Mouse (Mus musculus) gastrocnemius, postnatal 36 days (tissue): Measurements from ENCODE around the gene Gm10031. TPM values are rescaled to one million over a fixed set of nuclear protein-coding genes. Genes with fewer than 3 reads are reported as not detected.

ENCODE experiments used
- DNase-seq, 2 experiments: peaks; one replicate each; pipeline ENCODE4 v3.0.0; 2022
- intact Hi-C: fragments of 180-260 bp; cut with DNase I; formaldehyde crosslinking; loops from one replicate; pipeline ENCODE4 v1.15.1; 2025
- total RNA-seq, 2 experiments: library from RNA; stranded (reverse); gene quantifications; 2 replicates each; pipeline ENCODE4 v1.2.3; 2021

The Gm10031 gene
- total RNA-seq, 2 experiments from 2014 or later, result 36.7 to 40.4 TPM

DNA sequence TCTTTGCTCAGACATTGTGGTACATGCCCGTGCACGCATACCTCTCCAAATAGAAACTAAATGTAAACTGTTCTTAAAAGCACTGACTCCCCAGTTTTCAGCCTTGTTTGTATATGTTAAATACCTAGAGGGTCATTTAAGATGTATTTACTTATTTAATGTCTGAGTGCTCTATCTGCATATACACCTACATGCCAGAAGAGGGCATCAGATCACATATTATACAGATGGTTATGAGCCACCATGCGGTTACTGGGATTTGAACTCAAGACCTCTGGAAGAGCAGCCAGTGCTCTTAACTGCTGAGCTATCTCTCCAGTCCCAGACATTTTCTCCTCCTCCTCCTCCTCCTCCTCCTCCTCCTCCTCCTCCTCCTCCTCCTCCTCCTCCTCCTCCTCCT is 14.6 kb downstream of the Gm10031 start:
- intact Hi-C loops, result no loop called here
- DNase-seq, result no peak

DNA sequence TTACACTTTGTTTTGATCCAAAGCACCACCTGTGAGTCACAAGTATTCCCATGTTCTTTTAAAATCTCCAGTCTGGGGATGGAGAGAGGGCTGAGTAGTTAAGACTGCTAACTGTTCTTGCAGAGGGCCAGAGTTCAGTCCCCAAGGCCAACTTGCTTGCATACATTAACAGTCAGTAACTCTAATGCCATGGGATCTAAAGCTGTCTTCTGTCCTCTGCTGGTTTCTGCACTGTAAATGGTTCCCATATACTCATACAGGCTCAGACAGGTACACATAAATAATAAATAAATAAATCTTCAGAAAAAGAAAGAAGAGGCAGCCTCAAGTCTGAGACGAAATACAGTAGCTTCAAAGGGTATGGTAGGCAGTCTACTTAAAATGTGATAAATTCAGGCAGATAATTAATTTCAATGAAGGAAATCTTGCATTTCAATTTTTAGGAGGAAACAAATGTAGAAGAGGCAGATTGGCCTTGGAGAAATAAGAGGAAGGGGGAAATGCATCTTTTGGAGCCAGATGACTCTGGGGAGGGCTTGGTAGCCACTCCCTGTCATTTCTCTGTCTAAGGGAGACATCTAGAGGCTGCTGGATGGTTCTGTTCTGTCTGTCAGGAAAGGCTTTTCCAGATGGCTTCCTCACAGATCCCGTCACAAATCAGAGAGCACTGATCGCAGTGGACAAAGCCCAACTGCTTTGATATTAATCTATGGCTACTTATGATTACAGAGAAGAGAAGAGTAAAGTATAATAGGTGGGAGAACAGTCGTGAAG is 16.2 kb downstream of the Gm10031 start:
- intact Hi-C loops, result loop anchor here (5.0 kb wide), 2 partner anchors 92 to 278 kb away; no protein-coding TSS in a partner anchor
- DNase-seq, result no peak

DNA sequence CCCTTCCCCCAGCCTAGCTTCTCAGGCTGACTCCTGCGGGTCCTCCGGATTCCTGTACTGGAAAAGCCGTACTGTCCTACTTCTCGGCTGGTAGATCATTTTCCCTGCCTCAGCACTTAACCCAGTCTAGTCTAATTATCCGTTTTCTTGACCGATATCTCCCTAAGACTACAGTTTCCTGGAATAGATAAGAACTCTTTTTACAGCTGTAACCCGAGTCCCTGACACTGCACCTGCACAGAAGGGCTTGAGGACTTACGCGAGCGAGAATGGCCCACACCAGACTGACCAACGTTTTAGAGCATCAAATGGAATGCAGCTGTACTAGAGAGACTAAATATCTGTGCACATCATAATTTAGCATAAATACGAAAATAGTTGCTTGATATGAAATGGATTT is 20.2 kb downstream of the Gm10031 start:
- no peak for DNase-seq
- intact Hi-C loops, result loop anchor here (2.0 to 5.0 kb wide), 3 partner anchors 88 to 282 kb away; no protein-coding TSS in a partner anchor

DNA sequence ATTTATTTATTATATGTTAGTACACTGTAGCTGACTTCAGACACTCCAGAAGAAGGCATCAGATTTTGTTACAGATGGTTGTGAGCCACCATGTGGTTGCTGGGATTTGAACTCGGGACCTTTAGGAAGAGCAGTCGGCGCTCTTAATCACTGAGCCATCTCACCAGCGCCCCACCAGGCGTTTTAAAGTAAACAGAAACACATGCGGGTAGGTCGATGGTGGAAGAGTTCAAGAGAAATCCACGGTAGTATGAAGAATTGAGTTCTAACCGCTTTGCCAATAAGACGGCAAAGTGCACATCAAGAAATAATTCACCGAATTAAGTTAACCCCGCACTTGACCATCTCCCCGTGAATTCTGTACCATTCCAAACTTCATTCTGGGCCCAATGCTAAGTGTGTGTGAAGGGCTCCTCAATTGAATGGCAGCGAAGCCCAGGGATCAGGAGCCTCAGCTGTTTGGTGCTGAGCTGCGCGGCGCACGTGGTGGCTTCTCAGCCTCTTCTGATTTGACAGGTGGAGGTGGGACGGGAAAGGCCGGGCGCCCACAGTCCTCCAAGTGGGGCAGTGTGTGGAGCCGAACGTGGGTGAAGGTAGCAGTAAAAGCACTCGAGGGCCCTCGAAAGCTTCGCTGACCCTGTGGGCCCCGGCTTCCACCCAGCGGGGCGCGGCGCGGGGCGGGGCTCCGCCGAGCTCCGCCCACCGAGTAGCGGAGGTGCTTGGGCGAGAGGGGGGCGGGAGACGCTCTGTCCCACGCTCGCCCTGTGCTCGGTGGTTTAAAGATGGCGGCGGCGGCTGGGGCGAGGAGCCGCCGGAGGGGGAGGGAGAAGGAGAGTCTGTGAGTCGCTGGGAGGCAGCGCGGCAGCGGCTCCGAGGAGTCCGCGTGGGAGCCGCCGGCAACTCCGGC is 34.5 kb downstream of the Gm10031 start, which contains the start of gene Abl2:
Gene Abl2 (plus strand): TSS at position 763 of the 907 bp plus-strand sequence.
- intact Hi-C loops, result no loop called here
- peak; percentile 74 to 80 for DNase-seq

DNA sequence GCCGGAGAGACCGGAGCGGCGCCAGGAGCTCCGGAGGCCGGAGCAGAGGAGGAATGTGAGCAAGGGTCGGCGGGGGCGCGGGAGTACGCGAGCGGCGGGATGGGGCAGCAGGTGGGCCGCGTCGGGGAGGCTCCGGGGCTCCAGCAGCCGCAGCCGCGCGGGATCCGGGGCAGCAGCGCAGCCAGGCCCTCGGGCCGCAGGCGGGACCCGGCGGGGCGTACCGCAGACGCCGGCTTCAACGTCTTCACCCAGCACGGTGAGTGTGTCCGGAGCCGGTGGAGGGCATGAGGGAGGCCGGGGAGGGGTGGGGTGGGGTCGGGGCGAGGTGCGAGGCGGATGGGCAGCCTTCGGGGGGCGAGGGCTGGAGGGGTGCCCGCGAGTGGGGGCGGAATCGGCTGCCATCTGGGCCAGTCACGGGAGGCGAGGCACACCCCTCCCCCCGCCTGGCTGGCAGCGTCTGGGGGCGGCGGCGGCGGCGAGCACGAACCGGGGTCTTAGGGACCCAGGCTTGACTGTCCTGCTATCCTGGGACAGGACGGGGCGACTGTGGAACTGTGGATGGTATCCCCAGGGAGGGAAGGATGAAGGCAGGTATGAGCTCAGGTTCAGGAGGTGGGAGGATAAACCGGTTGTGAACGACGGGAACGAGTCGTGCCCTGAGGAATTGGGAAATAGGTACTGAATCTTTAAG is 35.3 kb downstream of the Gm10031 start:
- intact Hi-C loops, result no loop called here
- DNase-seq, result peak; percentile 14 to 20

DNA sequence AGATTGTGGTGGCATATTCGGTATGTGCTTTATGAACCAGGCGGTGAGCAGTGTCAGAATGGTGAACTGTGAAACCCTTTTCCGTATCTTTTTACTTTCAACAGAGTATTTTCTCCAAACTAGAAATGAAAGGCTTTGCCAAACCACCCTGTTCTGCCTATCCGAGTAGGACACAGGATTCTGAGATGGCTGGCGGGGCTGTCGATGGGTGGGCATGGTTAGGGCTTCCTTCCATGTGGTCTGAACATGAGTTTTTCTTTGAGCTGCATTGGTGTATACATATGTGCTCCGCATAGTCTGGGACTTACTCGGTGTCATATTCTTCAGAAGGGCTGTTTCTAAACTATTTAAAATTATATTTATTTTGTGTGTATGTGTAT is 35.8 kb downstream of the Gm10031 start:
- DNase-seq, result no peak
- intact Hi-C loops, result no loop called here

DNA sequence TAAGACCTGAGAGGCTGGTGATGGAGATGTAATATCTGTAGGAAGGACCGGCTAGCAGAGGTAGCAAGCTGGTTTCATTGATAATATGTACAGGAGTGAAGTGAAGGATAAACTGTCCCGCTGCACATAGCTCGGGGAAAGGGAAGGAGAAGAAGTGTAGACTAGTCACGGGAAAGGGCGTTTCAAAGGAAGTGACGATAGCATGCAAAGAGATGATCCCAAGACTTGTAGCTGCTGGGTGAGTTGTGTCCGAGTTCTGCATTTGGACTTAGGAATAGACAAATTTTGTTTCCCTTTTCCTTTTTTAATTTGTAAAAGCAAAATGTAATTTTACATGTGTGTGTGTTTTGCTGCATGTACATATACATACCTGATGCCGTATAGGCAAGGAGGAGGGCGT is 36.7 kb downstream of the Gm10031 start:
- intact Hi-C loops, result no loop called here
- no peak for DNase-seq

DNA sequence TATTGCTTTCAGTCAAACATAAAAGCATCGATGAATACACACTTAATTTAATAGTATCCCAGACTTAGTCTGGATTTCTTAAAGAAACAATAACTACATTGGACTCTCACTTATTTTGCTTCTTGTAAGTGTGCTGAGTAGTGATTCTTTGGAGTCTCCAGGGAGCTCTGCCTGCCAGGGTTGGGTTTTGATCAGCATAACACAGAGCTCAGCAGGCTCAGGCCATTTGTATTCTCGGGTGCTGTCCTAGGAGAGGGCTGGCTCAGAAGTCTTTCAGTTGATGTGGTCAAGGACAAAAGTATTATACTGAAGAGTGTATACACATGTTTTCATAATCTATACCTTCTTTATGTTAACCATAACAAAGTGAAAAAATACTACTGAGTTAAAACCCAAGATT is 41.5 kb downstream of the Gm10031 start:
- DNase-seq, result no peak
- intact Hi-C loops, result no loop called here

DNA sequence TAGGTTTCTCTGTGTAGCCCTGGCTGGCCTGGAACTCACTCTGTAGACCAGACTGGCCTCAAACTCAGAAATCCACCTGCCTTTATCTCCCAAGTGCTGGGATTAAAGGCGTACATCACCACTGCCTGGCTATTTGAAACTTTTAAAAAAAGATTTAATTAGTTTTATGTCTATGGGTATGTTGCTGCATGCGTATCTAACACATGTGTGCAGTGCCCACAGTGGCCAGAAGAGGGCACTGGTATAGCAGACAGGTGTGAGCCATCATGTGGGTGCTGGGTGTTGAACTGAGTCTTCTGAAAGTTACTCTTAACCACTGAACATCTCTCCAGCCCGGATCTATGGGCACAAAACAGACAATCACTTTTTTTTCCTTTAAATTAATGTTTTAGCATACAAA is 42.3 kb downstream of the Gm10031 start:
- intact Hi-C loops, result no loop called here
- no peak for DNase-seq

DNA sequence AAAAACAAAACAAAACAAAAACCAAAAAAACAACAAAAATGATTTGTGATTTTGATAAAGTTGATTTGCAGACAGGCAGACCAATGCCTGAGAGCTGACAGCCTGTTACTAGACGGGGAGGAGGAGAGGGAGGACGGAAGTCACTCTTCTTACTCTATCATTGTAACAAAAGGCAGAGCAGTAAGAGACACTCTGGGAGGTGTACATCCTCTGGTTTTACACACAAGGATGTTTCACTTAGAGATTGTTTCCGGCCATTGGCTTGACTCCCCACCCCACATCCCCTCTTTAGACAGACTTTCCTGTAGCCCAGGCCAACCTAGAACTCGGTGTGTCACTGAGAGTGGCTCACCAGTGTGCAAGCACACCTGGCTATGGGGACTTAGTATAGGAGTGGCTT is 45.8 kb downstream of the Gm10031 start:
- intact Hi-C loops, result no loop called here

DNA sequence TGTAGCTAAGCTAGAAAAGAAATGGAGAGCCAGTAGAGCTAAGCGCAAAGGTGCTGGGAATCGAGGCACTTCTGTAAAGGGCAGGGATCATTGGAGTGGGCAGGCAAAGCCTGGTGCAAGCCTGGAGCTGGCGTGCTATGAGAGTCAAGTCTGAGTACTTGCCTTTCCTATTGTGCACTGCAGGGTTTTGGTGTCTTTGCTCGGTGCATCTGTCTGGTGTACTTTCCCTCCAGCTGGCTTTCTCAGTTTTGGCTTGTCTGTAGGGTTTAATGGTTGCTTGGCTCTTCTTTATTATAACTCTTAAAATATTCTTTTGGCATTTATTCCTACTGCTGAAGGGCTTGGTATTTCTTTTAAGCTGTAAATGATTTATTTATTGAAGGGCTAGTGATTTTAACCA is 49.1 kb downstream of the Gm10031 start:
- intact Hi-C loops, result no loop called here
- no peak for DNase-seq

More for the DNA sequence above, 45.8 kb downstream of the Gm10031 start:
- DNase-seq, result no peak

Other genes with a start within 250 kb of the Gm10031 start
- under 1 TPM in 1 of 2 experiments, not detected in 1; 0.10 TPM for gene Tdrd5, start 220.3 kb upstream of the Gm10031 start, total RNA-seq
- gene Nphs2, start 213.3 kb upstream of the Gm10031 start, total RNA-seq, result not detected
- 100 to 1,000 TPM; 315 to 385 TPM for gene Gm2000, start 158.0 kb upstream of the Gm10031 start, total RNA-seq
- gene Axdnd1, start 102.9 kb upstream of the Gm10031 start, total RNA-seq, result under 1 TPM in 1 of 2 experiments, not detected in 1; 0.28 TPM
- 1 to 10 TPM; 4.0 to 5.6 TPM for gene Soat1, start 49.7 kb upstream of the Gm10031 start, total RNA-seq
- 10 to 100 TPM; 16.2 to 16.9 TPM for gene Abl2, start 34.8 kb downstream of the Gm10031 start, total RNA-seq
- 1 to 10 TPM; 4.3 to 7.6 TPM for gene Tor3a, start 150.3 kb downstream of the Gm10031 start, total RNA-seq
- 10 to 100 TPM; 29.3 to 29.9 TPM for gene Fam20b, start 195.1 kb downstream of the Gm10031 start, total RNA-seq